Mouse (Mus musculus) liver, adult 2 months (tissue): ENCODE results near the gene Tmem179b. TPM values are rescaled to one million over a fixed set of nuclear protein-coding genes. Genes with fewer than 3 reads are reported as not detected.

Experiments used
- DNase-seq: peaks from one replicate; pipeline ENCODE4 v3.0.0-alpha.2; 2011; ENCODE audit warnings: low read depth, low spot score; ENCODE audit errors: extremely low read depth
- H3K27ac ChIP-seq: fragments of 200-500 bp; replicated peaks from 2 replicates; pipeline ENCODE4 v1.5.1; 2012; ENCODE audit warnings: low read depth, mild to moderate bottlenecking, control low read depth, inconsistent platforms, low read length; ENCODE audit not compliant: insufficient read depth
- H3K27me3 ChIP-seq: fragments of 200-500 bp; 2 replicates; pipeline ENCODE4 v1.6.1; 2012; ENCODE audit warnings: mild to moderate bottlenecking, moderate library complexity, low read length, inconsistent platforms; ENCODE audit not compliant: control insufficient read depth, insufficient read depth
- H3K36me3 ChIP-seq: fragments of 200-500 bp; 2 replicates; pipeline ENCODE4 v1.6.1; 2012; ENCODE audit warnings: low read length, inconsistent platforms; ENCODE audit not compliant: control insufficient read depth, insufficient read depth
- H3K4me1 ChIP-seq: fragments of 200-500 bp; 2 replicates; pipeline ENCODE4 v1.6.1; 2011; ENCODE audit warnings: low read length; ENCODE audit not compliant: control insufficient read depth, insufficient read depth
- H3K4me3 ChIP-seq: fragments of 200-500 bp; 2 replicates; pipeline ENCODE4 v1.5.1; 2011; ENCODE audit warnings: low read depth, mild to moderate bottlenecking, control low read depth, low read length, moderate library complexity; ENCODE audit not compliant: insufficient read depth
- H3K79me2 ChIP-seq: fragments of 200-500 bp; 2 replicates; pipeline ENCODE4 v1.6.1; 2012; ENCODE audit warnings: inconsistent platforms, mild to moderate bottlenecking, low read length, moderate library complexity; ENCODE audit not compliant: control insufficient read depth, insufficient read depth
- H3K9ac ChIP-seq: fragments of 200-500 bp; 2 replicates; pipeline ENCODE4 v1.6.1; 2012; ENCODE audit warnings: low read depth, mild to moderate bottlenecking, control low read depth, inconsistent platforms, low read length
- CTCF ChIP-seq: fragments of 200-500 bp; IDR thresholded peaks from 2 replicates; pipeline ENCODE4 v1.5.1; 2011; ENCODE audit warnings: low read depth, low read length, control low read depth
- POLR2A ChIP-seq: fragments of 200-500 bp; IDR thresholded peaks from 2 replicates; pipeline ENCODE4 v1.6.1; 2011; ENCODE audit warnings: low read length, control low read depth; ENCODE audit not compliant: insufficient read depth; ENCODE audit errors: extremely low read depth
- WGBS: fragments of 180-500 bp; shearing (Covaris S2); methylation state at CpG from one replicate; pipeline ENCODE4 v1.1.7; 2018; 5-methylcytosine and 5-hydroxymethylcytosine counted together
- polyA plus RNA-seq: library from polyadenylated mRNA; depleted of rRNA; stranded (reverse); fragments of >200 nt; gene quantifications from 2 replicates; pipeline ENCODE4 v1.2.3, GENCODE M21; 2012
- total RNA-seq: library from RNA; depleted of rRNA; stranded (reverse); fragments of >200 nt; gene quantifications from 2 replicates; pipeline ENCODE4 v1.2.3, GENCODE M21; 2014

The Tmem179b gene
- total and polyA plus RNA-seq, 2 experiments = 28.4 to 85.1 TPM

DNA sequence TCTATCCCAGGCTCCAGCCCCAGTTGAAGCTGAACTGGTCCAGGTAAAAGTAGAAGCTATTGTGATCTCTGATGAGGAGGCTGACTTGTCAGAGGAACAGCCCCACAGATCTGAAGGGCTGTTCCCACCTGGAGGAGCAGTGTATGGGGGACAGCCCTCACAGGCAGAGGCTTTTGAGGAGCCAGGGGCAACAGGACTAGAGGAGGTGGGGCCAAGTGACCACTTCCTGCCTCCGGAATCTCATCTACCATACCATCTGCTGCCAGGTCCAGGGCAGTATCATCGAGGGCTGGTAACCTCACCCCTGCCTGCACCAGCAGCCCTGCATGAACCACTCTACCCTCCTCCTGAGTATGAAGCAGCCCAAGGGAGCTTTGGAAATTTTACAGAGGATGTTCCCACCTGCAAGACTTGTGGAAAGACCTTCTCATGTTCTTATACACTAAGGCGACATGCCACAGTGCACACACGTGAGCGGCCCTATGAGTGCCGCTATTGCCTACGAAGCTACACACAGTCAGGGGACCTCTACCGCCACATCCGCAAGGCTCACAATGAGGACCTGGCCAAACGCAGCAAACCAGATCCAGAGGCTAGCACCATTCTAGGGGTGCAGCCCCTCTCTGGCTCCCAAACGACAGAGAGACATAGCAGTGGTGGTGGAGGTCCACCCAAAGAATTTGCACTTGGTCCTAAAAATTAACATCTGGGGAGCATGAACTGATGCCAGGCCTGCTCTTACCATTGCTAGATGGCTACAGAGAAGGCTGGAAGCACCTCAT lies 29.8 kb upstream of the Tmem179b start:
- Histone ChIP-seq H3K4me3 (no peak overlapping the region), H3K4me1 (peaks cover 3% of the 10 kb centered on the region; the same call in 1 of the 2 replicates), H3K27me3 (no peaks in the 10 kb centered on the region), H3K9ac (no peak overlapping the region), H3K79me2 (no peaks in the 10 kb centered on the region), H3K36me3 (peaks cover 7% of the 10 kb centered on the region; the same call in 1 of the 2 replicates), H3K27ac (no peak overlapping the region)
- no peak for DNase-seq
- TF ChIP-seq CTCF = no peak
- TF ChIP-seq POLR2A = no peak
- 91% methylated on average over 11 of the region's 11 CpGs for WGBS

- H3K4me3 ChIP-seq = no peak overlapping the region
- 88% methylated on average over 9 of the region's 9 CpGs for WGBS
- no peaks in the 10 kb centered on the region for H3K27me3 ChIP-seq
- H3K27ac ChIP-seq = no peak overlapping the region
- peaks cover 5% of the 10 kb centered on the region; the same call in 1 of the 2 replicates for H3K36me3 ChIP-seq
- H3K4me1 ChIP-seq = peaks cover 3% of the 10 kb centered on the region; the same call in 1 of the 2 replicates
- TF ChIP-seq POLR2A (no peak), CTCF (no peak)
- no peaks in the 10 kb centered on the region for H3K79me2 ChIP-seq
- no peak for DNase-seq
- no peak overlapping the region for H3K9ac ChIP-seq
These were observed 29.0 kb upstream of the Tmem179b start for GRCm38 (mm10) chr19:8803204-8803780.

GRCm38 (mm10) chr19:8802130-8802821 lies 28.0 kb upstream of the Tmem179b start, which contains the start of gene Zbtb3:
TSS of gene Zbtb3 (plus strand) at chr19:8802555.
- peak; percentile 92 for DNase-seq
- no peaks in the 10 kb centered on the region for H3K79me2 ChIP-seq
- H3K27ac ChIP-seq = no peak within 1 kb of the TSS
- peak within 1 kb of the TSS; percentile 61 for H3K9ac ChIP-seq
- peaks cover 6% of the 10 kb centered on the region; the same call in 1 of the 2 replicates for H3K4me1 ChIP-seq
- 1% methylated on average over 30 of the region's 30 CpGs for WGBS
- H3K36me3 ChIP-seq = peaks cover 3% of the 10 kb centered on the region; the same call in 1 of the 2 replicates
- H3K4me3 ChIP-seq = peak within 1 kb of the TSS; percentile 65
- no peak for TF ChIP-seq CTCF
- no peak for TF ChIP-seq POLR2A
- no peaks in the 10 kb centered on the region for H3K27me3 ChIP-seq

- no peak for DNase-seq
- Histone ChIP-seq H3K27me3 (no peaks in the 10 kb centered on the region), H3K4me3 (no peak overlapping the region), H3K79me2 (no peaks in the 10 kb centered on the region), H3K4me1 (peaks cover 6% of the 10 kb centered on the region; the same call in 1 of the 2 replicates), H3K9ac (no peak overlapping the region), H3K27ac (no peak overlapping the region), H3K36me3 (peaks cover 5% of the 10 kb centered on the region; the same call in 1 of the 2 replicates)
- no peak for TF ChIP-seq CTCF
- no peak for TF ChIP-seq POLR2A
These were observed 24.7 kb upstream of the Tmem179b start for GRCm38 (mm10) chr19:8798947-8799315.

DNA sequence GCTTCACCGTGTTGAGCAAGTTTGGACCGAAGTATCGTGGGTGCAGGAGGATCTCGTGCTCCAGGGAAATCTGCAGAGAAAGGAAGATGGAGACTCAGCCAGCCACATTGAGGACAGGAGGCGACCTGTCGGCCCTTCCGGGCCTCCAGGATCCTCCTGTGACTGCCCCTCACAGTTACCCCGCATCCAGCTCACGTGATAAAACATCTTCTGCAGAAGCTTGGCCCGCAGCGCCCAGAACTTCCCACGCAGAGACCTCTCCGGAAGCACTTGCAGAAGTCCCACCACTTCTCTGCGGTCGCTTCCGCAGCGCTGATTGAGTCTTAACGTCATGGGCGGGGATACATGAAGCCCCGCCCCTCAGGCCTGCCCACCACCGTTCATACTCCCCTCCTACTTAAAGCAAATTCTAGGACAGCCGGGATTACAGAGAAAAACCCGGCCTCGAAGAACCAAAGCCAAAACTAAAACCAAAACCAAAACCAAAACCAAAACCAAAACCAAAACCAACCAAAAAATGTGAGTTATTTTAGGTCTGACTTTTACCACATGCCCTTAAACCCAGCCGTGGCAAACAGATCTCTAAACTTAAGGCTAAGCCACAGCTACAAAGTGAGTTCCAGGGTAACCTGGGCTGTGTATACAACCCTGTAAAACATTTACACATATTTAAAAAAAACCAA lies 24.1 kb upstream of the Tmem179b start, which contains the start of gene Polr2g:
Gene Polr2g (minus strand): TSS at position 314 of the 683 bp plus-strand sequence.
- Histone ChIP-seq H3K27ac (peak within 1 kb of the TSS; percentile 37), H3K27me3 (no peaks in the 10 kb centered on the region), H3K4me3 (peak within 1 kb of the TSS; percentile 85), H3K4me1 (peaks cover 6% of the 10 kb centered on the region; the same call in 1 of the 2 replicates), H3K79me2 (no peaks in the 10 kb centered on the region), H3K36me3 (peaks cover 5% of the 10 kb centered on the region; the same call in 1 of the 2 replicates), H3K9ac (peak within 1 kb of the TSS; percentile 51)
- no peak for TF ChIP-seq CTCF
- TF ChIP-seq POLR2A = peak; percentile 83
- under 1% methylated on average over 25 of the region's 25 CpGs for WGBS
- DNase-seq = peak; percentile 88
